Mouse (Mus musculus): ENCODE measurements around the gene Dnmt1. TPM values are rescaled to one million over a fixed set of nuclear protein-coding genes. Genes with fewer than 3 reads are reported as not detected.
A peak's percentile ranks its signal among the peaks of the same experiment; 100 is the strongest.

Gene Dnmt1
- total RNA-seq, 2 experiments from 2014 or later = 34.5 to 36.2 TPM

DNA sequence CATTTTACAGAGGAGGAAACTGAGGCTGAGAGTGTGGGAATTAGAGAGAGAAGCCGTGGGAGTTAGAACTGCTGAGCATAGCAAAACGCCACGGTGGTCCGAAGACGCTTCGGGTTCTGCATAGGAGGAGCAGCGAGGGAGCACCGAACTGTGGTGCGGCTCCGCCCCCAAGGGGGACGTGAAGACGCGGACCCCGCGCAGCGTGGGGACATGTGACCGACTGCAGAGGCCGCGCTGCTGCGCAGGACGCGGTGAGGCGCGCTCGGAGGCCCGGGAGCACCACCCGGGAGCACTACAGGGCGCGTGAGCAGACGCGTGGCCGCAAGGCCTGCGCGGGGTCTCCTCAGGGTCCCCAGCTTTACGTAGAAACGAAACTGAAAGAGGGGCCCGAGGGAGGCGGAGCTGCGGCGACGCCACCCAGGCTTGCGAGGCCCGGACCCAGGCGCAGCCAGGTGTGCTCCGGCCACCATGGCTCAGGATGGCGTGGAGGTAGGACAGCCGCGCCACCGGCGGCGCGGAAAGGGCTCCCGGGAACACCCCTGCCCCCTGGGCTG is 91.2 kb downstream of the Dnmt1 start, which contains the start of gene A230050P20Rik:
TSS of gene A230050P20Rik (plus strand) at position 195 of the 554 bp plus-strand sequence.
- peak within 1 kb of the TSS; percentile 77 for H3K4me3 ChIP-seq
- DNase-seq (ENCODE audit: low spot score in 2 of 2) = peak; percentile 77
- peak within 1 kb of the TSS; percentile 90 for H3K27ac ChIP-seq
- TF ChIP-seq CTCF (conservative IDR thresholded peaks at IDR 0.05) = no peak

DNA sequence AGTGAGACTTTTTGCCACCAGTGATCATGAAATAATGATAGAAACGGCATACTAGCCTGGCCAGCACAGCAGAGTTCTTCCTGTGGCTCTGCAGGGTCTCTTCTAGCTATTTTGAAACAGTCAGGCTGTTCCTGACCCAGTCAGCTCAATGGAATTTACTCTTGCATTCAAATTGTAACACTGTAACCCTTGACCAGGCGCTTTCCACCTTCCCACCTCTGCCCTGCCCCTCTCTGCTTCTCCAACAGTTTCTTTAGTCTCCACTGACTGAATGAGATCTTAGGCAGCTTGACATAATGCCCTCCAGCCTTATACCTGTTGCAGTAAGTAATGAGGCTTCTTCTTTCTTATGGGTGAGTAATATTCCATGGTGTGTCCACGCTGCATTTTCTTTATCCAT is 92.8 kb downstream of the Dnmt1 start:
- no peak for TF ChIP-seq CTCF (conservative IDR thresholded peaks at IDR 0.05)
- no peak overlapping the region for H3K27ac ChIP-seq
- no peak overlapping the region for H3K4me3 ChIP-seq
- DNase-seq (ENCODE audit: low spot score in 2 of 2) = no peak

DNA sequence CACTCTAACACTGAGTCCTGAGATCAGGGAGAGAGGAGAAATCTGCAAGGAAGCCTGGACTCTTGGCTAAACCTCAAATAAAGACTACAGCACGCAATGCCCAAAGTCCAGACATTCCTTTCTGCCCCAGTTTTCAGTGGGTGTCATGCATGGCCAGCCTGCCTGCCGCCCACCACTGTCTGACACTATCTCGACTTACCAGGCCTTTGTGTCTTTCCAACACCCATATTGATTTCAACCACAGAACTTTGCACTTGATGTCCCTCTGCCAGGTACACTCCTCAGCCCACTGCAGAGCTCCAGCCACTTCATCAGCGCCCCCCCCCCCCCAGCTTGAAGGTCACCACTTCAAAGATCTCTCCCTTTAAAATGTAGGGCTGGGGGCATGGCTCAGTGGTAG is 97.5 kb downstream of the Dnmt1 start:
- no peak overlapping the region for H3K27ac ChIP-seq
- DNase-seq (ENCODE audit: low spot score in 2 of 2) = no peak
- no peak overlapping the region for H3K4me3 ChIP-seq
- no peak for TF ChIP-seq CTCF (conservative IDR thresholded peaks at IDR 0.05)

DNA sequence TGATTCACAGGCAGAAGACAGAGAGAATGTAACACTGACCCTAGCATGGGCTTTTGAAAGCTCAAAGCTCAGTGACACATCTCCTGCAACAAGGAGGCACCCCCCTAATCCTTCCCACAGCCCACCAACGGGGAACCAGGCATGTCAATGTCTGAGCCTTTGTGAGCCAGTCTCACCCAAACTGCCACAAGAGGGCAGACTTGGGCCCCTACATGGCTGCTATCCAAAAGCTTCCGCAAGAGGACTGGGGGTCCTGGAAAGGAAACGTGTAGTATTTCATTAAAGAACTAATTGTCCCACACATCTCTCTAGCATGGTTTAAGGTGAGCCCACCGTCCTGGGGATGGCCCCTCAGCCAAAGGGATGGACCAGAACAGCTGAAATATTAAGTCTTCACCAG is 97.9 kb downstream of the Dnmt1 start:
- H3K27ac ChIP-seq = no peak overlapping the region
- TF ChIP-seq CTCF (conservative IDR thresholded peaks at IDR 0.05) = peak; percentile 80
- DNase-seq (ENCODE audit: low spot score in 2 of 2) = peak in 1 of 2 experiments; percentile 30
- no peak overlapping the region for H3K4me3 ChIP-seq

DNA sequence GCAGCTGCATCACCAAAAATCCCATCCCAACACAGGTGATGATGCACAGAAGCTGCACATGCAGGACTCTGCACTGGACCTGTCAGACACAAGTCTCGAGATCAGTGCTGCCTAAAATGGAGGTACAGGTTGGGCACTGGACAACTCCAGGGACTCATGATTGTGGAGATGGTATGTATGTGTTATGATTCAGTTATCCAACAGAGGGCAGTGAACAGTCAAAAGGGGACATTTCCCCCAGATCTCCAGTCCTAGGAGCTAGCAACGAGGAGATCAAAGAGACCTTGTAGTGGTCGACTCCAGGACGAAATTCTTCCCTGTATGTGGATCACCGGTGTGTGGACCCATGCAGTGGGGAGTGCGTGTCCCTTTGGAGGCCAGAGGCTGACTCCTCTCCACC is 99.8 kb downstream of the Dnmt1 start:
- no peak for DNase-seq (ENCODE audit: low spot score in 2 of 2)
- TF ChIP-seq CTCF (conservative IDR thresholded peaks at IDR 0.05) = no peak; the same call in 1 of the 2 replicates
- no peak overlapping the region for H3K4me3 ChIP-seq
- no peak overlapping the region for H3K27ac ChIP-seq

Small RNAs within 50 kb of the gene (microRNA-seq; reads per million reads assigned to microRNA genes)
- gene Mir7081 = 0.18 to 0.64 reads per million in 2 experiments

Other genes with a start within 250 kb of the Dnmt1 start
- gene Olfm2, start 213.5 kb downstream of the Dnmt1 start, total RNA-seq (2021) = 10 to 100 TPM; 31.6 to 37.6 TPM
- gene Col5a3, start 144.8 kb downstream of the Dnmt1 start, total RNA-seq (2021) = 1 to 10 TPM; 1.6 to 1.8 TPM
- gene Rdh8, start 141.4 kb downstream of the Dnmt1 start, total RNA-seq (2021) = not detected
- 10 to 100 TPM; 77.6 to 85.9 TPM for gene A230050P20Rik, start 91.2 kb downstream of the Dnmt1 start, total RNA-seq (2021)
- gene Angptl6, start 80.2 kb downstream of the Dnmt1 start, total RNA-seq (2021) = 10 to 100 TPM in 1 of 2 experiments, 1 to 10 TPM in 1; 8.9 to 10.3 TPM
- 10 to 100 TPM; 27.5 to 27.6 TPM for gene Ppan, start 71.7 kb downstream of the Dnmt1 start, total RNA-seq (2021)
- gene Eif3g, start 61.3 kb downstream of the Dnmt1 start, total RNA-seq (2021) = 100 to 1,000 TPM; 122 to 131 TPM
- gene S1pr2, start 16.9 kb upstream of the Dnmt1 start, total RNA-seq (2021) = 1 to 10 TPM; 1.1 to 1.6 TPM
- gene Mrpl4, start 42.9 kb upstream of the Dnmt1 start, total RNA-seq (2021) = 10 to 100 TPM; 63.8 to 64.6 TPM
- 1 to 10 TPM; 2.6 to 2.8 TPM for gene Icam1, start 56.1 kb upstream of the Dnmt1 start, total RNA-seq (2021)
- under 1 TPM; 0.83 to 0.84 TPM for gene Icam4, start 69.5 kb upstream of the Dnmt1 start, total RNA-seq (2021)
- 100 to 1,000 TPM; 363 to 382 TPM for gene Icam5, start 72.2 kb upstream of the Dnmt1 start, total RNA-seq (2021)
- gene Zglp1, start 107.2 kb upstream of the Dnmt1 start, total RNA-seq (2021) = under 1 TPM in 1 of 2 experiments, not detected in 1; 0.71 TPM
- gene Gm49373, start 113.2 kb upstream of the Dnmt1 start, total RNA-seq (2021) = 1 to 10 TPM in 1 of 2 experiments, under 1 TPM in 1; 0.74 to 2.7 TPM
- 10 to 100 TPM; 61.1 to 62.0 TPM for gene Fdx1l, start 113.7 kb upstream of the Dnmt1 start, total RNA-seq (2021)
- 1 to 10 TPM; 2.9 to 3.8 TPM for gene Gm38431, start 132.1 kb upstream of the Dnmt1 start, total RNA-seq (2021)
- gene Raver1, start 132.1 kb upstream of the Dnmt1 start, total RNA-seq (2021) = 10 to 100 TPM; 34.5 to 36.5 TPM
- 10 to 100 TPM; 16.8 to 21.5 TPM for gene Tyk2, start 171.4 kb upstream of the Dnmt1 start, total RNA-seq (2021)
- gene Cdc37, start 190.1 kb upstream of the Dnmt1 start, total RNA-seq (2021) = 100 to 1,000 TPM; 144 to 150 TPM
- gene Pde4a, start 205.8 kb upstream of the Dnmt1 start, total RNA-seq (2021) = 10 to 100 TPM; 86.6 to 89.3 TPM